Mouse (Mus musculus): ENCODE results near the gene Luc7l2.

- TF ChIP-seq CTCF (IDR thresholded peaks at IDR 0.05; ENCODE audit: extremely low read depth, insufficient read depth, insufficient read length, insufficient replicate concordance) (no peak), POLR2A (IDR thresholded peaks at IDR 0.05; ENCODE audit: low read depth, low read length) (no peak)
Measured at GRCm38 (mm10) chr6:38597481-38597880, 46.3 kb downstream of the Luc7l2 start.
